Mouse (Mus musculus) neural tube, embryonic 14.5 days (tissue): ENCODE data around the gene Ntm. TPM values are rescaled to one million over a fixed set of nuclear protein-coding genes. Genes with fewer than 3 reads are reported as not detected.

Source experiments
- ATAC-seq: fragments of 200-750 bp; cut with Nextera tagmentation; 2 replicates; pipeline ENCODE4 v1.8.0; 2017; ENCODE audit warnings: low read depth, mild to moderate bottlenecking, moderate TSS enrichment, moderate library complexity
- H3K27ac ChIP-seq: fragments of 300-500 bp; sonication (generic); 2 replicates; pipeline ENCODE4 v1.5.1; 2014; ENCODE audit warnings: low read depth, mild to moderate bottlenecking, control low read depth, low read length, moderate library complexity, mixed read lengths
- H3K27me3 ChIP-seq: fragments of 300-500 bp; sonication (generic); 2 replicates; pipeline ENCODE4 v1.6.1; 2014; ENCODE audit warnings: low read length; ENCODE audit not compliant: control insufficient read depth, insufficient read depth
- H3K36me3 ChIP-seq: fragments of 300-500 bp; sonication (generic); 2 replicates; pipeline ENCODE4 v1.6.1; 2014; ENCODE audit warnings: low read length, mixed read lengths; ENCODE audit not compliant: control insufficient read depth, insufficient read depth
- H3K4me1 ChIP-seq: fragments of 300-500 bp; sonication (generic); 2 replicates; pipeline ENCODE4 v1.6.1; 2014; ENCODE audit warnings: low read length; ENCODE audit not compliant: control insufficient read depth, insufficient read depth
- H3K4me2 ChIP-seq: fragments of 300-500 bp; sonication (generic); 2 replicates; pipeline ENCODE4 v1.6.1; 2014; ENCODE audit warnings: mild to moderate bottlenecking, low read depth, low read length, control low read depth
- H3K4me3 ChIP-seq: fragments of 300-500 bp; sonication (generic); 2 replicates; pipeline ENCODE4 v1.5.1; 2014; ENCODE audit warnings: low read depth, low read length, control low read depth, mixed read lengths
- H3K9ac ChIP-seq: fragments of 300-500 bp; sonication (generic); replicated peaks from 2 replicates; pipeline ENCODE4 v1.6.1; 2014; ENCODE audit warnings: low read depth, mild to moderate bottlenecking, control low read depth, low read length, mixed read lengths
- H3K9me3 ChIP-seq: fragments of 300-500 bp; sonication (generic); 2 replicates; pipeline ENCODE4 v1.6.1; 2016; ENCODE audit warnings: low read length; ENCODE audit not compliant: control insufficient read depth
- WGBS: fragments of 180-500 bp; shearing (Covaris S2); extraction: QIAGEN DNeasy Blood & Tissue Kit; methylation state at CpG from one replicate; pipeline ENCODE4 v1.1.7; 2014; 5-methylcytosine and 5-hydroxymethylcytosine counted together
- polyA plus RNA-seq: library from polyadenylated mRNA; unstranded; fragments of >200 nt; fragmentation: Nextera tagmentation; extraction: Ambion mirVana; gene quantifications from 2 replicates; pipeline ENCODE4 v1.2.1, GENCODE M21; 2014

Gene Ntm
- polyA plus RNA-seq, 1 experiment from 2014 or later: 237 TPM

- no peaks in the 10 kb centered on the region for H3K27me3 ChIP-seq
- H3K9ac ChIP-seq: no peak overlapping the region
- H3K4me1 ChIP-seq: 0 out of 2 replicates have a peak, but pooled peaks cover 5% of the 10 kb centered on the region
- H3K36me3 ChIP-seq: no peaks in the 10 kb centered on the region
- no peaks in the 10 kb centered on the region for H3K9me3 ChIP-seq
- 90% methylated on average over 10 of the region's 10 CpGs for WGBS
- ATAC-seq: no peak
- H3K27ac ChIP-seq: no peak overlapping the region
- no peak overlapping the region for H3K4me3 ChIP-seq
- H3K4me2 ChIP-seq: no peak overlapping the region
Observed at GRCm38 (mm10) chr9:29586381-29586770, 376.6 kb downstream of the Ntm start.

GRCm38 (mm10) chr9:29585746-29586380 lies 377.1 kb downstream of the Ntm start:
- H3K9ac ChIP-seq: no peak overlapping the region
- no peak overlapping the region for H3K27ac ChIP-seq
- H3K9me3 ChIP-seq: no peaks in the 10 kb centered on the region
- no peak for ATAC-seq
- H3K36me3 ChIP-seq: no peaks in the 10 kb centered on the region
- 50% methylated on average over 8 of the region's 8 CpGs for WGBS
- H3K4me3 ChIP-seq: no peak overlapping the region
- H3K4me1 ChIP-seq: 0 out of 2 replicates have a peak, but pooled peaks cover 5% of the 10 kb centered on the region
- H3K4me2 ChIP-seq: no peak overlapping the region
- H3K27me3 ChIP-seq: no peaks in the 10 kb centered on the region

DNA sequence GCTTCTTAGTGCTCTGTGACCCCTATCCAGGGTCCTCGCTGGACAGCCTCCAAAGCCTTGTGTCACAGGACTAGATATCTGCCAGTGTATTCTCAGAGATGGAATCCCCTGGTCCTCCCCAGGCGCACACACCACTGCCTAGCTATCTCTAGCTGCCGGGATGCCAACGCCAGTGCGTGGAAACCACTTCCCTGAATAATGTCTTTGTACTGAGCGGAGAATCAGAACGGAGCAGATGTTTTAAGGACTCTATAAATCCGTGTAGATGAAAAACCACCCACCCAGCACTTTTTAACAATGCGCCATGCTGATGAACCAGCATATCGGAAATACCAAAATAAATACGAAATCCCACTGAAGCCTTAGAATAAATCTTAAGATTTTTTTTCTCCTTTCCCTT lies 384.7 kb downstream of the Ntm start:
- H3K4me3 ChIP-seq: no peak overlapping the region
- no peak overlapping the region for H3K4me2 ChIP-seq
- no peak overlapping the region for H3K9ac ChIP-seq
- no peaks in the 10 kb centered on the region for H3K9me3 ChIP-seq
- WGBS: 62% methylated on average over 11 of the region's 11 CpGs
- H3K27ac ChIP-seq: no peak overlapping the region
- no peaks in the 10 kb centered on the region for H3K36me3 ChIP-seq
- H3K4me1 ChIP-seq: no peaks in the 10 kb centered on the region
- H3K27me3 ChIP-seq: no peaks in the 10 kb centered on the region
- no peak for ATAC-seq

DNA sequence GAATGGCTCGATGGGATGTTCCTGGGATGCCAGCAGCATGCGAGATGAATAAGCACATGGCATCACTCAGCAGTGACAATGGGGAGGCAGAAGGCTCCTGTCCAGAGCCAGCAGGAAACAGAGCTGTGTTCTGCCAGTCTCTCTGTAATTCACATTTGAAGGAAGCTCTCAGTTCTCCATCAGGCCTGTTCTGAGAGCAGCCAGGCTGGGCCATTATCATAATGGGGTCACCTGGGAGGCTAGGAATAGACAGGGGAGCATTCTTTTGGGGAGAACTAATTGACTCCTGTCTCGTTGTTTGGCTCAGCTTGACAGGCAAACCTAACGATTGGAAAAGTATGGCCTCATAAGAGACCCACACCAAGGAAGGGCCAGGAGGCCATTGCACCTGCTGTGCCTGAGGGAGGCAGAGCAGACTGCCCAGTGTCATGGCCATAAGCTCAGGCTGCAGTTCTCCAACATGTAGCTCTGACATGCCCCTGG lies 386.8 kb downstream of the Ntm start:
- ATAC-seq: no peak
- Histone ChIP-seq H3K36me3 (no peaks in the 10 kb centered on the region), H3K4me3 (no peak overlapping the region), H3K27ac (no peak overlapping the region), H3K4me1 (no peaks in the 10 kb centered on the region), H3K4me2 (no peak overlapping the region), H3K9ac (no peak overlapping the region), H3K27me3 (no peaks in the 10 kb centered on the region), H3K9me3 (no peaks in the 10 kb centered on the region)
- 25% methylated on average over 4 of the region's 4 CpGs for WGBS

DNA sequence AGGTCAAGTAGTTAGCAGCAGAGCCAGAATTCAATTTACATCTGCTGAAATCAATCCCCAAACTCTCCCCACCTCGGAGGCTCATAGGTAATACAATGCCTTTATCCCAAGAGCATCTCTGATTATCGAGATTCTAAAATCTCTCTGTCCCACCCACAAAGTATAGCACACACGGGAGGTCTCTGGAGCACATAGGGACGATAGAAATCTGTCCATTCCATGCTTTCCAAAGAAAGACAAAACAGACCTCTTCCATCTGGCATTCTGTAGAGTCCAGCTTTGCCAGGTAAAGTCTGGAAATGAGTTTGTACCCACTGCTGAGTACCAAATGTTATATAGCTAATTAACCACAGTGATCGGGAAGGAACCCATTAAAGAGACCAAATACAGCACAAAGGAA lies 388.4 kb downstream of the Ntm start:
- ATAC-seq: no peak
- H3K9me3 ChIP-seq: no peaks in the 10 kb centered on the region
- no peaks in the 10 kb centered on the region for H3K36me3 ChIP-seq
- H3K27me3 ChIP-seq: no peaks in the 10 kb centered on the region
- 76% methylated on average over 5 of the region's 5 CpGs for WGBS
- H3K27ac ChIP-seq: no peak overlapping the region
- H3K4me2 ChIP-seq: no peak overlapping the region
- H3K4me3 ChIP-seq: no peak overlapping the region
- H3K9ac ChIP-seq: no peak overlapping the region
- no peaks in the 10 kb centered on the region for H3K4me1 ChIP-seq

GRCm38 (mm10) chr9:29568571-29568970 lies 394.4 kb downstream of the Ntm start:
- ATAC-seq: no peak
- H3K36me3 ChIP-seq: no peaks in the 10 kb centered on the region
- H3K4me1 ChIP-seq: no peaks in the 10 kb centered on the region
- H3K9ac ChIP-seq: no peak overlapping the region
- H3K27me3 ChIP-seq: no peaks in the 10 kb centered on the region
- no peak overlapping the region for H3K4me2 ChIP-seq
- no peaks in the 10 kb centered on the region for H3K9me3 ChIP-seq
- no peak overlapping the region for H3K4me3 ChIP-seq
- 62% methylated on average over 5 of the region's 5 CpGs for WGBS
- no peak overlapping the region for H3K27ac ChIP-seq

DNA sequence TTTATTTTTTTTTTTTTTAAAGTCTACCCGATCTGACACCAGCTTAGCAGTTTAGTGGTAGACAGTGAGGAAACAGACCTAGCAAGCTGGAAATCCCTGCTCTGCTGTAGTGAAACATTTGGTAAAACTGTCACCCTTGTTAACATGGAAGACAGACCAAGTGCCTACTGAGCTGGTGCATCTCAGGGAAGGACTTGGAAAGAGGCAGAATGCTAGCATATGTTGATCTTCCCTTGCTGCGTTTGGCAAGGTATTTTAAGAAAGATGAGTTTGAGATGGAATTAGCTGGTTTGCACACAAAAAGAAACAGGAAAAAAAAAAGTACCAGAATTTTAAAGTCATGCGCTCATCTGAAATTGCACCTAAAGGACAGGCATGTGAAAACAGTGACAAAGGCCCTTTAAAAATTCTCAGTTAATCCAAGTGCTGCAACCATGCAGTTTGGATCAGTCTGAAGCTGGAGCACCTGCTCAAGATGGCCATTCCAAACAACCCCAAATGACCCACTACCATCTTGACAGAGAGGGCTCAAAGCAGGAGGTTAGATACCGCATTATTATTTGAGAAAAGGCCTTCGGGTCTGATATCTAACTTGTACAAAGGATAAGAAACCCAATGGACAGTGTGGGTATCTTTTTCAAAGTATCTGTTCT lies 400.4 kb downstream of the Ntm start:
- Histone ChIP-seq H3K9me3 (no peaks in the 10 kb centered on the region), H3K4me1 (no peaks in the 10 kb centered on the region), H3K27me3 (no peaks in the 10 kb centered on the region), H3K9ac (no peak overlapping the region), H3K4me2 (no peak overlapping the region), H3K4me3 (no peak overlapping the region), H3K27ac (no peak overlapping the region), H3K36me3 (no peaks in the 10 kb centered on the region)
- ATAC-seq: no peak
- 92% methylated on average over 5 of the region's 5 CpGs for WGBS

DNA sequence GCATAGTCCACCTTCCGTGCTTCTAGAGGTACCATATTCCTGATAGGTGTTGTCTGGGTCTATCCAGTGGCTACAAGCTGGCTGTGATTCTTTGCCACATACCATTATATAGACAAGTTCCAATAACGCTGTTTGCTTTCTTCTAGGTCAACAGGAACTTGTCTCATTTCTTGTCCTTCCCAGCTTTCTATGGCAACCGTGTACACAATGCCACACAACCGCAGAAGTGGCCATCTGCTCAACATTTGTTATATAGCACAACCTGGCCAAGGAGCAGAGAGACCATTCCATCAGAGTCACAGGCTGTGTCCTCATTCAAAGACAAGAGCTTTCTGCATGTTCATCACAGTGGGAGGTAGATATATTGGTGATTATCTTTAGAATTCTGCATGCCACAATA lies 404.0 kb downstream of the Ntm start:
- H3K4me1 ChIP-seq: no peaks in the 10 kb centered on the region
- no peaks in the 10 kb centered on the region for H3K36me3 ChIP-seq
- H3K27ac ChIP-seq: no peak overlapping the region
- no peak overlapping the region for H3K4me3 ChIP-seq
- 79% methylated on average over 4 of the region's 4 CpGs for WGBS
- no peaks in the 10 kb centered on the region for H3K27me3 ChIP-seq
- no peak overlapping the region for H3K9ac ChIP-seq
- H3K4me2 ChIP-seq: no peak overlapping the region
- H3K9me3 ChIP-seq: no peaks in the 10 kb centered on the region
- no peak for ATAC-seq

DNA sequence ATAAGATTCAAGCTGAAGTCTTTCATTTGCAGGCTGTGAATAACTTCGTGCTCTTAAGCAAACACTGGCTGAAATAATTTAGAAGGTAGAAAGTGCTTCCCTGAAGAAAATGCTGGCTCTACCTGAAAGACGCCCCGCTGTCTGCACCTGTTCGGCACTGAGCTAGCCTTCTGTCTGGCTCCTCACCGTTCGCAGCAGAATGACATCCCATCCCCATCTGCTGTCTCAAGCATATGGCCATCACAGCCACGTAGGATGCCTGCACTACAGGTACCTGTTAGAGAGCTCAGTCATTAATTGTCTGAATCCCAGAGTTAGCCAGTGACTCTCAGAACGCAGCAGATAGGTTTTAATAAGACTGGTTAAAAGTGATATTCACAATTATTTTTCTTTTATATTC lies 412.4 kb downstream of the Ntm start:
- Histone ChIP-seq H3K4me3 (no peak overlapping the region), H3K27ac (no peak overlapping the region), H3K4me1 (no peaks in the 10 kb centered on the region), H3K9me3 (no peaks in the 10 kb centered on the region), H3K4me2 (no peak overlapping the region), H3K36me3 (no peaks in the 10 kb centered on the region), H3K9ac (no peak overlapping the region), H3K27me3 (no peaks in the 10 kb centered on the region)
- ATAC-seq: no peak
- 85% methylated on average over 8 of the region's 8 CpGs for WGBS
